In the genomic region with DNA sequence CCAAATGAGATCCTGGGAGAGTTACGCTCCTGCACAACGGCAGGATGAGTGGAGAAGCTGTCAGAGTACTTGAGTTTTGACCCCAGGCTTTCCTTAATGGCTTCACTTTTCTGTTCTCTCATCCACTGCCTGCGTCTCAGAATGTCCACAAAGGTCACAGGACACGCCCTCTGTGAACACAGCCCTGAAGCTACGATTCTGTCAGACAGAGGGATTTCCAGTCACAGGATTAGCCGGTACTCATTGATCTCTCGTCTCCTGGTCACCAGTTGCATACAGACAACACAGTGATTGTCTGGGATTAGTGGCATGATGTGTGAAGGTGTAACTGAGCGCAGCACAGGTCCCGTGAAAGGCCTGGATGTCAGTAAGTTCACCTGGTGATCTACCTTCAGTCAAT, we compare ENCODE assay signal across 23 mouse cellular contexts. TPM values are rescaled to one million over a fixed set of nuclear protein-coding genes. Genes with fewer than 3 reads are reported as not detected.
DNase-seq lines count a peak whose midpoint lies in the region; ATAC-seq lines count a peak whose summit lies in the region.
"Had no signal": no experiment of that assay in that cellular context is flagged by ENCODE, and none has a peak within 500 bp of the region (broad histone marks: within the 10 kb centered on the region; RNA-seq: fewer than 3 reads in every experiment).

No protein-coding gene starts in this region.

- no peak overlapping the region for H3K9ac ChIP-seq in hindbrain, embryonic 11.5 days (ENCODE audit: low read depth, low read length)
- H3K9ac ChIP-seq in hindbrain, embryonic 14.5 days: no peak overlapping the region
- H3K9ac ChIP-seq in midbrain, embryonic 13.5 days (replicated peaks): no peak overlapping the region
- no peak overlapping the region for H3K9ac ChIP-seq in midbrain, embryonic 16.5 days (ENCODE audit: low read depth, low read length)
- no peak overlapping the region for H3K9ac ChIP-seq in hindbrain, embryonic 13.5 days
- H3K9ac ChIP-seq: embryonic facial prominence, embryonic 13.5 days; limb, embryonic 13.5 days; liver, embryonic 15.5 days; stomach, embryonic 15.5 days had no signal

- ATAC-seq in hindbrain, embryonic 11.5 days (ENCODE audit: low FRiP score): no peak
- ATAC-seq in hindbrain, embryonic 14.5 days (ENCODE audit: low FRiP score): no peak
- no peak for ATAC-seq in midbrain, embryonic 13.5 days
- ATAC-seq in midbrain, embryonic 16.5 days: no peak
- ATAC-seq in hindbrain, embryonic 13.5 days (ENCODE audit: low FRiP score): no peak
- no peak for ATAC-seq in inflammation-experienced regulatory T-cells, adult 6 months
- ATAC-seq: intestine, embryonic 16.5 days had no signal

- H3K27ac ChIP-seq in hindbrain, embryonic 11.5 days (ENCODE audit: low read depth, low read length): no peak overlapping the region
- no peak overlapping the region for H3K27ac ChIP-seq in hindbrain, embryonic 14.5 days
- H3K27ac ChIP-seq in midbrain, embryonic 13.5 days: 0 out of 2 replicates have a peak overlapping the region, but pooled peaks have one; percentile 11
- no peak overlapping the region for H3K27ac ChIP-seq in midbrain, embryonic 16.5 days (ENCODE audit: low read length)
- peak overlapping the region; percentile 9; the same call in 1 of the 2 replicates for H3K27ac ChIP-seq in hindbrain, embryonic 13.5 days
- H3K27ac ChIP-seq: embryonic facial prominence, embryonic 13.5 days; gastrocnemius, adult 2 months; limb, embryonic 13.5 days; liver, embryonic 15.5 days; stomach, embryonic 15.5 days had no signal

- 0 out of 2 replicates have a peak, but pooled peaks cover 3% of the 10 kb centered on the region for H3K4me1 ChIP-seq in hindbrain, embryonic 11.5 days (replicated peaks; ENCODE audit: control insufficient read depth, insufficient read depth, low read length)
- H3K4me1 ChIP-seq in hindbrain, embryonic 14.5 days (replicated peaks; ENCODE audit: control insufficient read depth, insufficient read depth, low read length): peaks cover 37% of the 10 kb centered on the region
- H3K4me1 ChIP-seq in midbrain, embryonic 13.5 days (replicated peaks): peaks cover 40% of the 10 kb centered on the region
- H3K4me1 ChIP-seq in midbrain, embryonic 16.5 days (ENCODE audit: control insufficient read depth, insufficient read depth, low read length): peaks cover 10% of the 10 kb centered on the region
- peaks cover 52% of the 10 kb centered on the region for H3K4me1 ChIP-seq in hindbrain, embryonic 13.5 days (replicated peaks)
- H3K4me1 ChIP-seq: embryonic facial prominence, embryonic 13.5 days; liver, embryonic 15.5 days; stomach, embryonic 15.5 days had no signal

- H3K27me3 ChIP-seq in hindbrain, embryonic 11.5 days (ENCODE audit: control insufficient read depth, insufficient read depth, low read length): no peaks in the 10 kb centered on the region
- no peaks in the 10 kb centered on the region for H3K27me3 ChIP-seq in hindbrain, embryonic 14.5 days (ENCODE audit: control insufficient read depth, insufficient read depth, low read length)
- no peaks in the 10 kb centered on the region for H3K27me3 ChIP-seq in midbrain, embryonic 13.5 days
- no peaks in the 10 kb centered on the region for H3K27me3 ChIP-seq in midbrain, embryonic 16.5 days (ENCODE audit: control insufficient read depth, insufficient read depth, low read depth, low read length)
- H3K27me3 ChIP-seq in hindbrain, embryonic 13.5 days: no peaks in the 10 kb centered on the region
- H3K27me3 ChIP-seq: liver, embryonic 15.5 days; stomach, embryonic 15.5 days had no signal

- 28% methylated on average over 9 of the region's 9 CpGs for WGBS in hindbrain, embryonic 11.5 days
- WGBS in hindbrain, embryonic 14.5 days: 29% methylated on average over 9 of the region's 9 CpGs
- WGBS in midbrain, embryonic 13.5 days: 16% methylated on average over 9 of the region's 9 CpGs
- WGBS in midbrain, embryonic 16.5 days: 14% methylated on average over 9 of the region's 9 CpGs
- WGBS in hindbrain, embryonic 13.5 days: 27% methylated on average over 9 of the region's 9 CpGs

- no peak overlapping the region for H3K4me3 ChIP-seq in hindbrain, embryonic 11.5 days (ENCODE audit: low read depth, low read length)
- no peak overlapping the region for H3K4me3 ChIP-seq in hindbrain, embryonic 14.5 days (replicated peaks; ENCODE audit: low read length)
- H3K4me3 ChIP-seq in midbrain, embryonic 13.5 days (replicated peaks): no peak overlapping the region
- no peak overlapping the region for H3K4me3 ChIP-seq in midbrain, embryonic 16.5 days (ENCODE audit: low read depth, low read length)
- no peak overlapping the region for H3K4me3 ChIP-seq in hindbrain, embryonic 13.5 days
- H3K4me3 ChIP-seq: embryonic facial prominence, embryonic 13.5 days; gastrocnemius, adult 2 months; limb, embryonic 13.5 days; liver, embryonic 15.5 days; stomach, embryonic 15.5 days had no signal

- peak; percentile 43 for DNase-seq in hindbrain, embryonic 11.5 days (ENCODE audit: low spot score)
- DNase-seq in hindbrain, embryonic 14.5 days (ENCODE audit: low spot score): no peak
- no peak for DNase-seq in gastrocnemius, postnatal 25 days
- DNase-seq: cerebellum, adult 2 months; cerebellum, postnatal 36 days; gastrocnemius, adult 2 months; heart, adult 11 months; heart, postnatal 36 days; lung, postnatal 14 days; thymus, adult 18-20 months had no signal

- H3K4me2 ChIP-seq in hindbrain, embryonic 11.5 days (replicated peaks; ENCODE audit: low read depth, low read length): no peak overlapping the region
- no peak overlapping the region for H3K4me2 ChIP-seq in hindbrain, embryonic 14.5 days (replicated peaks)
- H3K4me2 ChIP-seq in midbrain, embryonic 13.5 days (replicated peaks): no peak overlapping the region
- H3K4me2 ChIP-seq in midbrain, embryonic 16.5 days (ENCODE audit: low read length): no peak overlapping the region
- no peak overlapping the region for H3K4me2 ChIP-seq in hindbrain, embryonic 13.5 days
- H3K4me2 ChIP-seq: embryonic facial prominence, embryonic 13.5 days; limb, embryonic 13.5 days; liver, embryonic 15.5 days; stomach, embryonic 15.5 days had no signal

- no peaks in the 10 kb centered on the region for H3K36me3 ChIP-seq in hindbrain, embryonic 11.5 days (ENCODE audit: control insufficient read depth, insufficient read depth, low read length)
- no peaks in the 10 kb centered on the region for H3K36me3 ChIP-seq in hindbrain, embryonic 14.5 days (replicated peaks; ENCODE audit: control insufficient read depth, insufficient read depth)
- H3K36me3 ChIP-seq in midbrain, embryonic 13.5 days: no peaks in the 10 kb centered on the region
- H3K36me3 ChIP-seq in midbrain, embryonic 16.5 days (ENCODE audit: control insufficient read depth, insufficient read depth, low read length): no peaks in the 10 kb centered on the region
- H3K36me3 ChIP-seq in hindbrain, embryonic 13.5 days: no peaks in the 10 kb centered on the region
- H3K36me3 ChIP-seq: embryonic facial prominence, embryonic 13.5 days; limb, embryonic 13.5 days; liver, embryonic 15.5 days; stomach, embryonic 15.5 days had no signal

- H3K9me3 ChIP-seq in hindbrain, embryonic 11.5 days (ENCODE audit: control insufficient read depth, low read length): no peaks in the 10 kb centered on the region
- no peaks in the 10 kb centered on the region for H3K9me3 ChIP-seq in hindbrain, embryonic 14.5 days (ENCODE audit: control insufficient read depth, low read length)
- no peaks in the 10 kb centered on the region for H3K9me3 ChIP-seq in midbrain, embryonic 13.5 days
- no peaks in the 10 kb centered on the region for H3K9me3 ChIP-seq in midbrain, embryonic 16.5 days (replicated peaks; ENCODE audit: control insufficient read depth, low read length, poor library complexity, severe bottlenecking)
- H3K9me3 ChIP-seq in hindbrain, embryonic 13.5 days: no peaks in the 10 kb centered on the region
- H3K9me3 ChIP-seq: limb, embryonic 13.5 days; liver, embryonic 15.5 days; stomach, embryonic 15.5 days had no signal

RNA-seq across cellular contexts. Expression of gene Slc22a15, which starts 39.2 kb away (rescaled TPM):
- polyA plus RNA-seq in hindbrain, embryonic 11.5 days (2014; fragmentation: Nextera tagmentation; extraction: Ambion mirVana): 8.4 and 10.1 TPM in 2 replicates
- polyA plus RNA-seq in hindbrain, embryonic 14.5 days (2014; fragmentation: Nextera tagmentation; extraction: Ambion mirVana): 6.1 and 6.4 TPM in 2 replicates
- polyA plus RNA-seq in midbrain, embryonic 13.5 days (2015; fragmentation: Nextera tagmentation; extraction: Ambion mirVana): 8.2 and 8.8 TPM in 2 replicates
- 6.0 and 7.4 TPM in 2 replicates for polyA plus RNA-seq in midbrain, embryonic 16.5 days (2015; fragmentation: Nextera tagmentation; extraction: Ambion mirVana)
- polyA plus RNA-seq in hindbrain, embryonic 13.5 days (2015; fragmentation: Nextera tagmentation; extraction: Ambion mirVana): 7.4 and 7.5 TPM in 2 replicates
- polyA plus RNA-seq in inflammation-experienced regulatory T-cells, adult 6 months (2017; shearing (Covaris generic)): 10 to 100 TPM; 10.2 to 18.0 (median 11.1) TPM
- total RNA-seq in gastrocnemius, postnatal 25 days (2021): under 1 TPM; 0.54 to 0.67 TPM

RNA-seq across cellular contexts. Expression of gene Nhlh2, which starts 46.4 kb away (rescaled TPM):
- 173 and 196 TPM in 2 replicates for polyA plus RNA-seq in hindbrain, embryonic 11.5 days (2014; fragmentation: Nextera tagmentation; extraction: Ambion mirVana)
- polyA plus RNA-seq in hindbrain, embryonic 14.5 days (2014; fragmentation: Nextera tagmentation; extraction: Ambion mirVana): 27.2 and 29.4 TPM in 2 replicates
- polyA plus RNA-seq in midbrain, embryonic 13.5 days (2015; fragmentation: Nextera tagmentation; extraction: Ambion mirVana): 86.9 and 98.1 TPM in 2 replicates
- polyA plus RNA-seq in midbrain, embryonic 16.5 days (2015; fragmentation: Nextera tagmentation; extraction: Ambion mirVana): 27.2 and 49.6 TPM in 2 replicates
- 80.8 and 99.8 TPM in 2 replicates for polyA plus RNA-seq in hindbrain, embryonic 13.5 days (2015; fragmentation: Nextera tagmentation; extraction: Ambion mirVana)
- polyA plus RNA-seq in inflammation-experienced regulatory T-cells, adult 6 months (2017; shearing (Covaris generic)): not detected
- not detected for total RNA-seq in gastrocnemius, postnatal 25 days (2021)
- total RNA-seq: adrenal gland, adult 18-20 months; gastrocnemius, adult 2 months; heart, postnatal 36 days; megakaryocyte, adult 5-6 weeks; neutrophil, adult 5-6 weeks had no signal
- polyA plus RNA-seq: heart, embryonic 14.5 days; liver, embryonic 15.5 days had no signal

Comparison
In these comparisons a context has a peak if more than half of its experiments do, and no peak if none do; other contexts are left out.
1. H3K27ac ChIP-seq: peak in midbrain, embryonic 13.5 days (single experiment) and hindbrain, embryonic 13.5 days (single experiment); none in hindbrain, embryonic 11.5 days (single experiment), hindbrain, embryonic 14.5 days (single experiment) and midbrain, embryonic 16.5 days (single experiment).
2. RNA of gene Nhlh2, which starts 46.4 kb away (polyA plus RNA-seq): 173 to 196 TPM in hindbrain, embryonic 11.5 days, 80.8 to 99.8 TPM in hindbrain, embryonic 13.5 days, 86.9 to 98.1 TPM in midbrain, embryonic 13.5 days, 27.2 to 29.4 TPM in hindbrain, embryonic 14.5 days and 27.2 to 49.6 TPM in midbrain, embryonic 16.5 days; not detected in inflammation-experienced regulatory T-cells, adult 6 months; every median in the first group is over 10 times any median in the second.